ENCODE assay signal across 13 mouse cellular contexts in the genomic region with DNA sequence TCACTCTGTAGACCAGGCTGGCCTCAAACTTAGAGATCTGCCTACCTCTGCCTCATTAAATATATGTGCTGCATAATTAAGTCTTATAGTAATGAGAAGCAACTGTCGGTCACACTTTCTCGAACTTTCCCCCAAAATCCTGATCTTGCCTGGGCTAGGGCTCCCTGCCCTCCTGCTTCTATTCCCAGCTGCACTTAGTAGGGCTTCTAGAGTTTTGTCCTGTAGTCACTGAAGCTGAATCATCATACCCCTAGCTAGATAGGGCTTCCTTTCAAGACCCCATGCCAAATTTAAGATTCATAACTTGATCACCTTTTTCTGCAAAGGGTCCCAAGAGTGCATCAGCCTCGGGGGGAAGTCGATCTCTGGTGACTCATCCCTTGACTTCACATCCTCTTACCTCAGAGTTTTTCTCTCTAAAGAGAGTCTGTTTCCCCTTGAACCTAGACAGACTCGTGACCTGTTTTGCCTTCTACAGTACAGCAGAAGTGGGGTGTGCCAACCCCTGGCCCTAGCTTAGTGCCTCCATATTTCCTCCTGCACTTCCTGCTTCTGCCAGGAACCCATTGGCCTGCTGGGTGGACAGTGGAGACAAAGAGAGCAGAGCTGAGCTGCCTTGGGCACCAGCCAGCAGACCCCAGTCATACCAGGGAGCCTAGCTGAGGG. TPM values are rescaled to one million over a fixed set of nuclear protein-coding genes. Genes with fewer than 3 reads are reported as not detected.
DNase-seq lines count a peak whose midpoint lies in the region; ATAC-seq and TF ChIP-seq lines count a peak whose summit lies in the region.
"Had no signal": no experiment of that assay in that cellular context is flagged by ENCODE, and none has a peak within 500 bp of the region (broad histone marks: within the 10 kb centered on the region; RNA-seq: fewer than 3 reads in every experiment).

No protein-coding gene starts in this region.

- 0 out of 2 replicates have a peak overlapping the region, but pooled peaks have one; percentile 0 for H3K4me2 ChIP-seq in CH12.LX (ENCODE audit: insufficient read depth, low read depth, poor library complexity, severe bottlenecking)

- DNase-seq in spleen, adult 2 months (ENCODE audit: low read depth in 1 of 2, low spot score in 2 of 2) = peak in 1 of 2 experiments; percentile 42
- DNase-seq in spleen, adult 12 weeks (ENCODE audit: low spot score) = no peak
- peak; percentile 80 for DNase-seq in CH12.LX (ENCODE audit: extremely low read depth)
- peak; percentile 22 for DNase-seq in naive thymus-derived CD4-positive, alpha-beta T cell, adult 2 months (ENCODE audit: low read depth)
- DNase-seq in right cerebral cortex, postnatal 4 days = no peak
- no peak for DNase-seq in gastrocnemius, postnatal 14 days
- no peak for DNase-seq in kidney, adult 8-10 months
- DNase-seq: cerebellum, adult 8-10 months; kidney, adult 11 months; right cerebral cortex, postnatal 25 days had no signal

- H3K9me3 ChIP-seq in CH12.LX (replicated peaks; ENCODE audit: low read length) = no peaks in the 10 kb centered on the region
- H3K9me3 ChIP-seq: hindbrain, embryonic 10.5 days had no signal

- no peaks in the 10 kb centered on the region for H3K36me3 ChIP-seq in spleen, adult 2 months (ENCODE audit: control insufficient read depth, insufficient read depth, low read length)
- no peaks in the 10 kb centered on the region for H3K36me3 ChIP-seq in CH12.LX (replicated peaks in 1 of 2; ENCODE audit: control insufficient read depth in 1 of 2, insufficient read depth in 1 of 2, low read length in 1 of 2)
- H3K36me3 ChIP-seq: hindbrain, embryonic 10.5 days had no signal

- TF ChIP-seq EP300 in CH12.LX (IDR thresholded peaks at IDR 0.05; ENCODE audit: low read length) = peak; percentile 91

- no peak for TF ChIP-seq CTCF in spleen, adult 2 months (IDR thresholded peaks at IDR 0.05; ENCODE audit: extremely low read depth, insufficient read depth, insufficient read length, insufficient replicate concordance)
- TF ChIP-seq CTCF in CH12.LX (conservative IDR thresholded peaks at IDR 0.05 in 1 of 2, IDR thresholded peaks at IDR 0.05 in 1 of 2; ENCODE audit: low read depth in 2 of 2, low read length in 2 of 2) = no peak

- H3K79me2 ChIP-seq in CH12.LX (replicated peaks; ENCODE audit: control insufficient read depth, extremely low read depth, insufficient read depth, poor library complexity, severe bottlenecking) = no peaks in the 10 kb centered on the region

- peak overlapping the region; percentile 57 for H3K27ac ChIP-seq in spleen, adult 2 months (ENCODE audit: insufficient read depth, low read length)
- peak overlapping the region; percentile 65 for H3K27ac ChIP-seq in CH12.LX (ENCODE audit: insufficient read depth, low read depth)
- H3K27ac ChIP-seq: hindbrain, embryonic 10.5 days had no signal

- in situ Hi-C loops in CH12.LX (cut with MboI; ENCODE audit: low pct_ligation_motif_present, low pct_unique_long_range_greater_than_20kb, low sequenced_read_pairs) = no loop called here

- dilution Hi-C loops in CH12.LX (cut with MboI; ENCODE audit: extremely low pct_ligation_motif_present, extremely low pct_unique_long_range_greater_than_20kb, low sequenced_read_pairs) = no loop called here

- no peak for TF ChIP-seq POLR2A in spleen, adult 2 months (IDR thresholded peaks at IDR 0.05; ENCODE audit: low read depth, low read length)
- TF ChIP-seq POLR2A in CH12.LX (IDR thresholded peaks at IDR 0.05; ENCODE audit: low read depth, low read length) = no peak; the same call in 1 of the 2 replicates

- H3K4me3 ChIP-seq in spleen, adult 2 months (ENCODE audit: extremely low read depth, insufficient read depth, insufficient read length) = no peak overlapping the region
- peak overlapping the region in 1 of 3 experiments; percentile 10 for H3K4me3 ChIP-seq in CH12.LX (replicated peaks in 1 of 3; ENCODE audit: low read depth in 2 of 3, low read length in 2 of 3, poor library complexity in 1 of 3)
- H3K4me3 ChIP-seq: erythroblast, embryonic 14.5 days; hindbrain, embryonic 10.5 days had no signal

- H3K27me3 ChIP-seq in spleen, adult 2 months (ENCODE audit: control insufficient read depth, insufficient read depth, low read length) = no peaks in the 10 kb centered on the region
- H3K27me3 ChIP-seq in CH12.LX (replicated peaks) = no peaks in the 10 kb centered on the region

- peak; percentile 87 for ATAC-seq in granulocyte monocyte progenitor cell, adult 5-6 weeks (replicated peaks; ENCODE audit: poor library complexity, severe bottlenecking)

- TF ChIP-seq RAD21 in CH12.LX (IDR thresholded peaks at IDR 0.05; ENCODE audit: low read depth, low read length) = no peak; the same call in 1 of the 2 replicates

- peak overlapping the region; percentile 2; the same call in 1 of the 2 replicates for H3K9ac ChIP-seq in CH12.LX (ENCODE audit: insufficient read depth, low read depth)

- intact Hi-C loops in gastrocnemius, postnatal 14 days (cut with DNase I; ENCODE audit: low total_unique reads) = no loop called here

- 40% methylated on average over 5 of the region's 5 CpGs for WGBS in spleen, adult 2 months

- peaks cover 12% of the 10 kb centered on the region; the same call in 1 of the 2 replicates for H3K4me1 ChIP-seq in spleen, adult 2 months (ENCODE audit: control insufficient read depth, insufficient read depth, insufficient read length)
- peaks cover 29 to 59% of the 10 kb centered on the region in 2 experiments for H3K4me1 ChIP-seq in CH12.LX (ENCODE audit: control insufficient read depth in 1 of 2, insufficient read depth in 2 of 2)
- H3K4me1 ChIP-seq: hindbrain, embryonic 10.5 days had no signal

TF ChIP-seq in CH12.LX, 34 proteins besides CTCF, POLR2A, EP300 and RAD21 (continues in another document):
- TF ChIP-seq RCOR1 (conservative IDR thresholded peaks at IDR 0.05; ENCODE audit: low read depth, low read length) = no peak
- no peak for TF ChIP-seq USF2 (conservative IDR thresholded peaks at IDR 0.05; ENCODE audit: low read depth, low read length)
- TF ChIP-seq NELFE (IDR thresholded peaks at IDR 0.05; ENCODE audit: low read depth, low read length) = no peak
- TF ChIP-seq MAX (IDR thresholded peaks at IDR 0.05; ENCODE audit: low read length) = 0 out of 2 replicates have a peak, but pooled peaks have one; percentile 2
- TF ChIP-seq ZNF384 (IDR thresholded peaks at IDR 0.05; ENCODE audit: low read depth, low read length) = no peak
- TF ChIP-seq GABPA (IDR thresholded peaks at IDR 0.05; ENCODE audit: insufficient replicate concordance, low read depth, low read length) = no peak
- no peak for TF ChIP-seq E2F4 (IDR thresholded peaks at IDR 0.05; ENCODE audit: insufficient replicate concordance, low read depth, low read length)
- TF ChIP-seq ZMIZ1 (IDR thresholded peaks at IDR 0.05; ENCODE audit: low read depth, low read length) = no peak
- no peak for TF ChIP-seq MAZ (IDR thresholded peaks at IDR 0.05; ENCODE audit: low read depth, low read length)
- TF ChIP-seq ZKSCAN1 (IDR thresholded peaks at IDR 0.05; ENCODE audit: borderline replicate concordance, low read depth, low read length) = peak; percentile 96
- TF ChIP-seq ELF1 (IDR thresholded peaks at IDR 0.05; ENCODE audit: low read depth, low read length) = peak; percentile 80
- peak; percentile 93 for TF ChIP-seq JUND (conservative IDR thresholded peaks at IDR 0.05; ENCODE audit: low read depth, low read length)
- TF ChIP-seq TBP (conservative IDR thresholded peaks at IDR 0.05; ENCODE audit: low read depth, low read length) = no peak
- TF ChIP-seq BHLHE40 (IDR thresholded peaks at IDR 0.05; ENCODE audit: low read depth, low read length) = peak; percentile 96
- no peak for TF ChIP-seq NRF1 (IDR thresholded peaks at IDR 0.05; ENCODE audit: low read depth, low read length)

RNA-seq across cellular contexts. Expression of a gene that starts 4.9 kb away (rescaled TPM):
- polyA plus RNA-seq in spleen, adult 2 months (2012; rRNA removed) = 24.7 and 31.4 TPM in 2 replicates
- 35.3 and 36.1 TPM in 2 replicates for total RNA-seq in CH12.LX (2012; rRNA removed)
- total RNA-seq in CH12.LX (2014; rRNA removed) = 13.5 and 15.5 TPM in 2 replicates
- polyA plus RNA-seq in CH12.LX (2012; ENCODE audit: insufficient read length, low read depth) = 36.9 and 38.9 TPM in 2 replicates
- not detected in 2 replicates for total RNA-seq in granulocyte monocyte progenitor cell, adult 5-6 weeks (2014; fragmentation: Nextera tagmentation)
- total RNA-seq in granulocyte monocyte progenitor cell, adult 5-6 weeks (2017) = 0.46 and 2.8 TPM in 2 replicates
- not detected for total RNA-seq in gastrocnemius, postnatal 14 days (2021)
- polyA plus RNA-seq: erythroblast, embryonic 14.5 days; hindbrain, embryonic 10.5 days had no signal

RNA-seq across cellular contexts. Expression of a gene that starts 24.4 kb away (rescaled TPM):
- polyA plus RNA-seq in spleen, adult 2 months (2012; rRNA removed) = 51.5 and 63.7 TPM in 2 replicates
- total RNA-seq in CH12.LX (2012; rRNA removed) = 69.0 and 70.1 TPM in 2 replicates
- 43.5 and 51.9 TPM in 2 replicates for total RNA-seq in CH12.LX (2014; rRNA removed)
- 63.7 and 64.6 TPM in 2 replicates for polyA plus RNA-seq in CH12.LX (2012; ENCODE audit: insufficient read length, low read depth)
- 37.4 and 55.9 TPM in 2 replicates for total RNA-seq in granulocyte monocyte progenitor cell, adult 5-6 weeks (2014; fragmentation: Nextera tagmentation)
- total RNA-seq in granulocyte monocyte progenitor cell, adult 5-6 weeks (2017) = 48.2 and 50.3 TPM in 2 replicates
- total RNA-seq in gastrocnemius, postnatal 14 days (2021) = 1 to 10 TPM; 4.9 to 5.9 TPM

RNA-seq across cellular contexts. Expression of a gene that starts 47.5 kb away (rescaled TPM):
- 7.8 and 7.9 TPM in 2 replicates for polyA plus RNA-seq in spleen, adult 2 months (2012; rRNA removed)
- total RNA-seq in CH12.LX (2012; rRNA removed) (3.6 and 4.5 TPM in 2 replicates), CH12.LX (2014; rRNA removed) (2.0 and 2.2 TPM in 2 replicates)
- 2.2 and 2.3 TPM in 2 replicates for polyA plus RNA-seq in CH12.LX (2012; ENCODE audit: insufficient read length, low read depth)
- 6.5 and 15.1 TPM in 2 replicates for total RNA-seq in granulocyte monocyte progenitor cell, adult 5-6 weeks (2014; fragmentation: Nextera tagmentation)
- 7.1 and 10.0 TPM in 2 replicates for total RNA-seq in granulocyte monocyte progenitor cell, adult 5-6 weeks (2017)
- under 1 TPM; 0.62 TPM for total RNA-seq in gastrocnemius, postnatal 14 days (2021)

RNA-seq across cellular contexts. Expression of a gene that starts 48.6 kb away (rescaled TPM):
- polyA plus RNA-seq in spleen, adult 2 months (2012; rRNA removed) = 16.3 and 16.5 TPM in 2 replicates
- total RNA-seq in CH12.LX (2012; rRNA removed) (15.7 and 16.1 TPM in 2 replicates), CH12.LX (2014; rRNA removed) (1.6 and 3.5 TPM in 2 replicates)
- 10.3 and 10.8 TPM in 2 replicates for polyA plus RNA-seq in CH12.LX (2012; ENCODE audit: insufficient read length, low read depth)
- total RNA-seq in granulocyte monocyte progenitor cell, adult 5-6 weeks (2014; fragmentation: Nextera tagmentation) = 11.5 and 12.8 TPM in 2 replicates
- total RNA-seq in granulocyte monocyte progenitor cell, adult 5-6 weeks (2017) = 2.4 and 3.6 TPM in 2 replicates
- 1 to 10 TPM; 4.5 to 4.9 TPM for total RNA-seq in gastrocnemius, postnatal 14 days (2021)

RNA-seq across cellular contexts. Expression of a gene that starts 48.9 kb away (rescaled TPM):
- polyA plus RNA-seq in spleen, adult 2 months (2012; rRNA removed) = 12.3 and 12.5 TPM in 2 replicates
- total RNA-seq in CH12.LX (2012; rRNA removed) (51.7 and 74.0 TPM in 2 replicates), CH12.LX (2014; rRNA removed) (20.7 and 30.6 TPM in 2 replicates)
- polyA plus RNA-seq in CH12.LX (2012; ENCODE audit: insufficient read length, low read depth) = 24.1 and 34.0 TPM in 2 replicates
- 27.1 and 27.5 TPM in 2 replicates for total RNA-seq in granulocyte monocyte progenitor cell, adult 5-6 weeks (2014; fragmentation: Nextera tagmentation)
- total RNA-seq in granulocyte monocyte progenitor cell, adult 5-6 weeks (2017) = 21.3 and 28.0 TPM in 2 replicates
- total RNA-seq in gastrocnemius, postnatal 14 days (2021) = 10 to 100 TPM; 13.1 to 14.0 TPM

Comparison
In these comparisons a context has a peak if more than half of its experiments do, and no peak if none do; other contexts are left out.
1. DNase-seq: peak in CH12.LX (single experiment) and naive thymus-derived CD4-positive, alpha-beta T cell, adult 2 months (single experiment); none in spleen, adult 12 weeks (single experiment), right cerebral cortex, postnatal 4 days (single experiment), gastrocnemius, postnatal 14 days (single experiment) and kidney, adult 8-10 months (0 of 2).
2. RNA of a gene that starts 24.4 kb away (total RNA-seq): 43.5 to 70.1 TPM in CH12.LX and 37.4 to 55.9 TPM in granulocyte monocyte progenitor cell, adult 5-6 weeks; 4.9 to 5.9 TPM in gastrocnemius, postnatal 14 days; every median in the first group is over 4 times any median in the second.